Mouse (Mus musculus): ENCODE measurements at regions not wholly inside any gene's neighbourhood (a gene's known extent, or its start where the extent isn't known, plus 50 kb on each side); places are given as distances from the start of the nearest gene placed in this dataset.

DNA sequence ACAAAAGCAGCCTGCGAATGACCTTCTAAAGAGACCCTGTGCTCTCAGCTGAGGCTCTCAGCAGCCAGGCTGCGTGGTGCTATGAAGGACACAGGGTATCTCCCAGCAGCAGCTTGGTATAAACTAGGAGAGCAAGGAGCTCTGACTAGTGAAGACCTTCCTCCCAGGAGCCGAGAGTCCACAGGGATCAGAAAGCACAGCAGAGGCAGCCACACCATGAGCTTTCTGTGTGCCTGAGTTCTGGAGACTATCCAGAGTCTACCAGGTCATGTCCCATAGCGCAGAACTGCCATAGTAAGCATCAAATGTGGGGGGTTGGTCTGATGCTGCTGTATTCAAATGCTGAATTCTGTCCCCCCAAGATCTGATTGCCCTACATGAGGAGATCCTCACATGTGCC lies 124.2 kb upstream of the Dynlrb2 start:
- no peak for DNase-seq (ENCODE audit: extremely low spot score in 1 of 2, low spot score in 1 of 2)

DNA sequence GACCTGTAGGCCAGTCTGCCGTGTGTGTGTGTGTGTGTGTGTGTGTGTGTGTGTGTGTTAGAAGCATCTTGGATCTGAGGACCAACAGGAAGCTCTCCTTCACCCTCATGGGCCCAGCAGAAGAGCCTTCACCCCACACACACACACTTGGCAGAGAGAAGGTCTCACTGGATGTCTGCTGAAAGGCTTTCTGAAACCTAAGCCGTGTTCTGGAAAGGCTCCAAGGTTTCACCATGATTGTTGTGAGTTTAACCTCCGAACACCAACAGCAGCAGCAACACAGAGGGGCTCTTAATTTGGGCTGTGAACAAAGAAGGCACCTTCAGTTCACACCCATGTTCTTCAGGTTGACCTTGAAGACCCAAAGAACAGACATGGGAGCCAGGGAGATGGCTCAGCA lies 124.9 kb upstream of the Dynlrb2 start:
- DNase-seq (ENCODE audit: extremely low spot score in 1 of 2, low spot score in 1 of 2): no peak

DNA sequence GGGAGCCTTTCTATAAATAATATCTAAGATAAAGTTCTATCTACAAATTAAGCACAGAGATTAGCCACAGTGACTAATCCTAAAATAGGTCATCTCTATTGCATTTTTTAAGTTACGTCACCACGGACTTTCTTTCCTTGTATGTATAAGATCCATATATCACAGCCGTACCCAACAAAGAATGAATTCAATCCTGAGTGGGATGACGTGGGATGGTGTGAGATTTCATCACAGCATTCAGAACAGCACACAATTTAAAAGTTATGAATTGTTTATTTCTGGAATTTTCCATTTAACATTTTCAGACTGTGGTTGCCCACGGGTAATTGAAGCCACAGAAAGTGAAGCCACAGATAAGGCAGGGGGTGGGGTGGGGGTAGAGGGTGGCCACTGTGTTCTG lies 129.0 kb upstream of the Dynlrb2 start:
- DNase-seq (ENCODE audit: extremely low spot score in 1 of 2, low spot score in 1 of 2): no peak

DNA sequence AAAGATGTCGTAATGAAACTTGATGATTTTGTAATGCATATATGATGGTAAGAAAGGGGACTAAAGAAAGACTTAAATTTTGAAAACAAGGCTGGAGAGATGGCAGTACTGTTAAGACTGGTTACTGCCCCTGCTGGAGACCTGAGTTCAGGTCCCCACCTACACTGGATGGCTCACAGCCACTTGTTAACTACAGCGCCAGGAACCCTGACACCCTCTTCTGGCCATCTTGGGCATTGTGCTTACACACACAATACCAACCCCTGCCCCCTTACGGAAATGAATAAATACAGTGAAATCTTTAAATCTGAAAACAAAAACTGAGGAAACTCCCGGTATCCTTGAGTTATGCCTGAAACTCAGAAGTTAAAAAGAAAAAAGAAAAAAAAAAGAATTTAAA lies 131.7 kb upstream of the Dynlrb2 start:
- DNase-seq (ENCODE audit: extremely low spot score in 1 of 2, low spot score in 1 of 2): peak in 1 of 2 experiments; percentile 27

DNA sequence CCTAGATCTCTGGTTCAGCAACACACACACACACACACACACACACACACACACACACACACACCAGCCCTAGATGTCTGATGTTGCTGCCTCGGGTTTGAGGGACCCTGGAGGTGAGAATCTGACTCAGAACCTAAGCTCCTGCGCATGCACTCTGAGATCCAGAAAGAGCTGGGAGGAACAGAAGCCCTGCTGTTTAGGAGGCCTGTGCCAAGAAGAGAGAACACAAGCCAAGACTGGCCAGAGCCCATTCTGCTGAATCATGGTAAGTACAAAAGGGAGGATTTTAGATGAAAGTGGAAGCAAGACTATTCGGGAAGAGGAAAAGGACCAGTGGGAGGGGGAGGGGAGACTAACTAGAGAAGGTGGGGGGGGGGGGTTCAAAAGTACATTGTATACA lies 132.2 kb upstream of the Dynlrb2 start:
- peak in 1 of 2 experiments; percentile 50 for DNase-seq (ENCODE audit: extremely low spot score in 1 of 2, low spot score in 1 of 2)

DNA sequence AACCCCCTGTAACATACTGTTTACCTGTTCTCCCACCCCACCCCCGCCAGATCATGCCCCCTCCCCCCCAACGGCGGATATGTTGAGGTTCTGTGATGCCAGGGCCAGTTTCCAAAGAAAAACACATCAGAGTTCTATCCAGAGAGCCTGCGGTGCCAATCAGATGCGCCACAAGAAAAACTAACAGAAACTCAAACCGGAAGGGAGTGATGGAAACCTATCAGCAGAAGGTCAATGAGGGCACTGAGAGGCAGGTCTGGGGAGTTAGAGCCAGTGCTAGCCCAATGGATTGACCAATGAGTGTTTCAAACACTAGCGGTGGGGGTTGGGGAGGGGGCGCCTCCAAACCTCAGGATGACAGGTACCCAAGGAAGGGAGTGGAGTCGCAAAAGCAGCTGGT lies 132.7 kb upstream of the Dynlrb2 start:
- DNase-seq (ENCODE audit: extremely low spot score in 1 of 2, low spot score in 1 of 2): no peak

DNA sequence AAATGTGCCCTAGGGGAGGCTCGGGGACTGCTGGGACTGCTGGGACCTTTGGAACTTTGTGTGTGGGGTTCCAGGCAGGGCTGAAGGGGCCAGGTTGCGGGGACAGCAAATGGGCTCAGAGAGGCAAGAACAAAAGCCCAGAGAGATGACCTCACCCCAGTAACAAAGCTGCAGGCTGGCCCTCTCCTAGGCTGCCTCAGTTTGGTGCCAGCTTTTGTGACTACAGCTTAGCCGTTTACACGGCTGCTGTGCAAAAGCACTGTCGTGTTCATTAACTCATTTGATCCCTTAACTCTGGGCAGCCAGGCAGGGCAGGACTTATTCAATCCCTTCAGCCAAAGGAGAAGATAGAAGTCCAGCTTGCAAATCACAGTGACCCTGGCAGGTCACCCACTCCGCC lies 137.3 kb upstream of the Dynlrb2 start:
- DNase-seq (ENCODE audit: extremely low spot score in 1 of 2, low spot score in 1 of 2): no peak

DNA sequence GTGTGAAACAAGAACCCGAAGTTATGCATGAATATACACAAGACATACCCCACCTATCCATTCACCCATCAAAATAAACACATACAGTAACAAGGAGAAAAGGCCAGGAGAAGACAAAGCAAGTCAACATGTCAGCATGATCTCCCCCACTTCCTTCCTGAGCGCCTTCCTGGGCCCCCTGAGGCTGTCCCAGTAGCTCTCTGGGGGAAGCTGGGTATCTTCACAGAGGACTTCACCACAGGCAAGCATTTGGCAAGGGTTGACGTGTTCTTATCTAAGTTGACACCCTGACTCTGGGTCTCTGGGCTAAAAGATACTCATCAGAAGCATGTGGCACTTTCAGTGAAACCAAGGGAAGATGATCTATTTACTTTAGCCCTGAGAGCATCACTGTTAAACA lies 138.1 kb upstream of the Dynlrb2 start:
- no peak for DNase-seq (ENCODE audit: extremely low spot score in 1 of 2, low spot score in 1 of 2)

DNA sequence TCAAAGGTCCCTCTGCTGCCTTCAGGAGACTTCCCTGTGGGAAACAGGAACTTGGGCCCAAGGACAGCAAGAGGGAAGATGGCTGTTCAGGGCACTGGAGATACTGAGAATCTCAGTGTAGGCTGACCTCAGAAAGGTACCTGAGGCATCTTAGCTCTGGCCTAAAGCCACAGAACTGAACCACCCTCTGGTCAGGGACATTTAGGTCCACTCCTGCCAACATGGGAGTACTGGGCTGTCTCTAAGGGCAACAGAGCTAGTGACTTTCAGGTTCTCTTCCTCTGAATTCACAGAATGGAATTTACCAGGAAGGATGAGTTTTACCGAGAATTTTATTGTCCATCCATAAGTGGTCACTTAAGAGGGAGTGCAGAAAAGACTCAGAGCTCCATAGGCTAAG lies 140.0 kb upstream of the Dynlrb2 start:
- DNase-seq (ENCODE audit: extremely low spot score in 1 of 2, low spot score in 1 of 2): no peak

DNA sequence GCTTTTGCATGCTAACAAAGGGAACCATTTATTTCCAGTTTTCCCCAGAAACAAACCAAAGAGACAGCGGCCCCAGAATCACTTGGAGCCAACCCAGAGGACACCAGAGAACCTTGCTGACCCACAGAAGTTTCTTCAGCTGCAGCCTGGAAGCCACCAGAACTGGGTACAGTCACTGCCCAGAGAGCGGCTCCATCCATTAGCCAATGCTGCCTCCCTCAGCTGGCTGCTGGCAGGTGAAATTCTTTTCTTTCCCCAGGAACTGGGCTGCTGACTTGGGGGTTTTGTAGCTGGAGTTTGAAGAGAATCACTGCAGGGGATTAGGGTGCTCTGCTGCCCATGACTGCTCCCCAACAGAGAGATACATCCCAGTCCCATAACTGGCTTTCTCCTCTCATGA lies 140.6 kb upstream of the Dynlrb2 start:
- DNase-seq (ENCODE audit: extremely low spot score in 1 of 2, low spot score in 1 of 2): peak in 1 of 2 experiments; percentile 24

DNA sequence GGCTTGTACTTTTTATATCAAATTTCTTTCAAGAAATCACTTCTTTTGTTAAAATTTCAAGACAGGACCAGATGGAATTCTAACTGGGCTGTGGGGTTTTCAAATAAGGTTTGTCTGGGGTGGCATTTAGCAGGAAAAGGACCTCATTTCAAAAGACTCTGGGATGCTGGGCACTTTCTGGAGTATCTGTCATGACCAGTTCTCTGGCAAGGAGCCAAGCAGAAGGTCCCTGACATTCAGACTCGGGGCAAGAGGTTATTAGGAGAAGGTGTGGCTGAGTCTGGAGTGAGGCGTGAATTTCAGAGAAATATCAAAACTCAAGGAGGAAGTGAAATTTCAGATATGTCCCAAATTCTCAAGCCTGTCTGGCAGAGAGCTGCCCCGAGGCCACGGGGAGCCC lies 142.4 kb upstream of the Dynlrb2 start:
- DNase-seq (ENCODE audit: extremely low spot score in 1 of 2, low spot score in 1 of 2): no peak

DNA sequence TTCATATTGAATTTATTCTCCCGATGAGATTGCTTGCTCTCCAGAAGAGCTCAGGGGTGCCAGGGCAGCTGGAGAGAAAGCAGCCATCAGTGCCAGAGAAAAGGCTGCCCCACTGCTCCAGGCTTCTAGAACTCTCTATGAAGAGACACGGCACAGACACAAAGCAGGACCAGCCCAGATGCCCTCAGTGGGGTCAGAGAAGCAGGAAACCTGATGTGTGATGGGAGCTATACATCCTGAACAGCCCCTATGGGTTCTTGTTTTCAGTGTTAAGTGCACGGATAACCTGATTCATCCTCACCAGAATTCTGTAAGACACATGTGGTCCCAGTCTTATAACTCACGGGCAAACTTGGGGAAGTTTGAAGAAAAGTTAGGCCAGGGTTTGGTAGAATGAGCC lies 145.0 kb upstream of the Dynlrb2 start:
- DNase-seq (ENCODE audit: extremely low spot score in 1 of 2, low spot score in 1 of 2): no peak

DNA sequence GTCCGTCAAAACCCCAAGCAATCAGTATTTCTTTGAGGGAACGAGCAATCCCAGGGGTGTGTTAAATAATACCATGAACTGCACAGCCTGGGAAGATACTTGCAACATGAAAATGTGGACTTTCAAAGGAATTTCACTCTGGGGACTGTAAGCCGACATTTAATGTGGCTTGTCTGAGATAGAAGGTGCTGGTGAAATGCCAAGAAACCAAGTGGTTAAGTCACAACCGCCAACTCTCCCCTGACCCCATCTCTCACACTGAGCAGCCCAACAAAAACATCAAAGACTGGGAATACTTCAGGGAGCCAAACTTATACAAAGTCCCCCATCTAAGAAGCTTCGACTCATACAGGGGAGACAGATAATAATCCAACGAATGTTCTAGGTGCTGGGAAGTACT lies 150.0 kb upstream of the Dynlrb2 start:
- no peak for DNase-seq (ENCODE audit: extremely low spot score in 1 of 2, low spot score in 1 of 2)

DNA sequence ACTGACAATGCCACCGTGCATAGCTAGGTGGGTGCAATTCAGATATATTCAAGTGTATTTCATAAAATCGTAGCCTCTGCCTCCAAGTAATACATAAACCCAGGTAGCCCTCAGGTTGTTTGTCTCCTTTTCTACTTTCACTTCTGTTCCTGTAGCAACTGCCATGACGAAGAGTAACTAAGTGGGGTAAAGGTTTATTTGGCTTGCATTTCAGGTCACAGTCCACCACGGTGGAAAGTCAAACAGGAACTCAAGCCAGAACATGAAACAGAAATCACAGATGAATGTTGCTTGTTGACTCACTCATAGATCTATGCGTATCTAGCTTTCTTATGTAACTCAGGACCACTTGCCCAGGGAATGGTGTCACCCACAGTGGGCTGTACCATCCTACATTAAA lies 150.9 kb upstream of the Dynlrb2 start:
- DNase-seq (ENCODE audit: extremely low spot score in 1 of 2, low spot score in 1 of 2): no peak

DNA sequence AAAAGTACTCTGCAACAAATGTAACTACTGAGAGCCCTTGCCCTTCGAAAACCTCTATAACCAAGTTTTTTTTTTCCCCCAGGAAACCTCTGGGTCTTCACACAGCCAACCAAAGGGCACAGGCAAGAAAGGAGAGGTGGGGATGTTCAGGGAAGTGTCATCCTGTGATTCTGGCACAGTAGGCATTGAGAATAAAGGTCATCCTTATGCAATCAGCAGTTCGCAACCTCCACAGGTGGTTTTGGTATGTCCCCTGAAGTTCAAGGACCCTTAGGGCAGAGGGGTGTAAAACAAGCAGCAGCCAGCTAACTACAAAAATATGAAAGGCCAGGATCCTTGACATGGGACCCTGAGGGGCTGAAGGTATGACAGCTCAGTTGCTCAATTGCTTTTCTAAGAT lies 152.1 kb upstream of the Dynlrb2 start:
- no peak for DNase-seq (ENCODE audit: extremely low spot score in 1 of 2, low spot score in 1 of 2)

DNA sequence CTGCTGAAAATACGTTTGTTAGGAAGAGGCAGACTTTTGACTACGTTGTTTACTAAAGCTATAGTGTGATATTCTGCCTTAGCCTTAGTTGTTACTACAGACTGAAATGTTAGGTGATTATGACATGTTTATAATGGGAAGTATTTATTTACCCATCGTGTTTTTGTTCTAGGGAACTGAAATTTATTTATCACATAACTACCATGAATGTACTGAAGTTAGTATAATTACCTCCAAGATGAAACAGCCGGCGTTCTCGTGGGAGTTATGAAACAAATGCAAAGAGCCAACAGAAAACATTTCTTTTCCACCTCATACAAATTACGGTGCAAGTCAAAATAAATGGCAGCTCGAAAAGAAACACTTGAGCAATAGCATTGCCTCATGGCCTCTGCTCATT lies 155.8 kb upstream of the Dynlrb2 start:
- no peak for DNase-seq (ENCODE audit: extremely low spot score in 1 of 2, low spot score in 1 of 2)

DNA sequence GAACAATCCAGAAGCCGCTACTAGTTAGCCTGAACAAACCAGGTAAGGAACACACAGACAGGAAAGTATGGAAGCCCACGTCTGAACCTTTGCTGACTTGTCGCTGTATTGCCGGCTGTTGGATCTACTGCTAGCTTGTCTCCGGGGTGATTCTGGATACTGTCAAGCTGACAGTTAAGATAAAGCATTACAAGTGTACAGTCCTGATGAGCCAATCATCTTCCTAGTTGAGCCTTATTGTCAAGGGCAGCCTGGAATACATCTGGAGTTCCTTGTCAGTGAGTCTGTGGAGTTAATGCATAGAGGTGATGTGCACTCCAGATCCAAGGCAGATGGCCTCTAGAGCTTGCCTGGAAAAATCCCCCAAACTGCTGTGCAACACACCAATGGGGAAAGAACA lies 157.8 kb upstream of the Dynlrb2 start:
- DNase-seq (ENCODE audit: extremely low spot score in 1 of 2, low spot score in 1 of 2): no peak

DNA sequence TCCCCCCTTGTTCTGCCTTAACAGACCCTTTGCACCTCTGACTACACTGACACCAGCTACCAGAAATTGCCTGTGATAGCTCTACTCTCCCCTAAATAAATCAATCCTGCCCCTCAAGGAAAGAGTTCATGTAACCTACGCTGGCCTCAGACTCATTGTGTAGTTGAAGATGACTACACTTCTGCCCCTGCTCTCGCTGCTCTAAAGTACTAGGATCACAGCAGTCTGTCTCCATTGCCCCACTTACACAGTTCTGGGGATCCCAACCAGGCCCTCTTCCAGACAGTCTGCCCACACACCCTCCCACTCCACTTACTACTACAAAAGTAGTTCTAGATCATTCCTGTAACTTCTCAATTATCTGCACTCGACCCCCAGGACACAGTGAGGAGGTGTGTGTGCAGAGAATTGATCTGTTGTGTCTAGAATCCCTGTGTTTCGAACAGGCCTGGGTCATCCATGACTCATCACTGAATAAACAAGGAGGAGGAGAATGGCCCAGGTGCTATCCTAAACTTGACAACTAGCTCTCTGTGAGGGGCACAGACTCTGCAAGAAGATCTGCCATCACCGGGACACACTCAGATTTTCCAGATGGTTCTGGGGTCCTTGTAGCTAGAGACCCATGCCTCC lies 160.1 kb upstream of the Dynlrb2 start:
- no peak for DNase-seq (ENCODE audit: extremely low spot score in 1 of 2, low spot score in 1 of 2)

DNA sequence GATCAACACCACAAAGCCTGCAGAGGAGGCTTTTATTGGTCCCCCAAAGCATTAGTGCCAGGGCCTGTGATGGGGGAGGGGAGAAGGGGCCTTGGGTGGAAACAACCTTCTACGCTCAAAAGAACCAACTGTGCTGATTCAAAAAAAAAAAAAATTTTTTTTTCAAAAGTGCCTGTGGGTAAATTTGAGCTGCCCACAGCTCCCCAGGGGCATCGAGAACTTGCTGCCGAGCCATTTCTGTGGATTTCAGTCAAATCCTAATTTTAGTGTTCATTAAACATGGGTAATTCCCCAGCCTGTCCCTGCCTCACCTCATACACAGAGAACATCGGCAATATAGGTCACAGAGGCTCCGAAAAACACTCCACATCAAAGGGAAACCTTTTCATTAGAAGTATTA lies 161.2 kb upstream of the Dynlrb2 start:
- no peak for DNase-seq (ENCODE audit: extremely low spot score in 1 of 2, low spot score in 1 of 2)

DNA sequence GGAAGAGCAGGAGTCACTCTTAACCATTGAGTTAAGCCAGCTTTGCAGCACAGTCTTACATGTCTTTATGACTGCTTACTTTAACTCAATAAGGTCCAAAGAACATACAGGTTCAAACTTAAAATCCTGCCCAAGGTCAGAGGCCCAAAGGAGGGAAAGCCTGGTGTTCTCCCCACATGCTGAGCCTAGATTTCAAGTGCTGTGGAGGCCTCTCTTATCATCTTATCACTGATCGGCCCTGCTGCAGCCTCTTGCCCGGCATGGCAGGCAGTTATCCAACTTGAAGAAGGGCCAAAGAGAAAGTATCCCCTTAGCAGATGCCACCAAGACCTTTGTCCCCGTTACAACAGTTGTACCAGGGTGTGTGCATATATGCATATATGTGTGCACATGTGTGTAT lies 170.0 kb upstream of the Dynlrb2 start:
- DNase-seq (ENCODE audit: extremely low spot score in 1 of 2, low spot score in 1 of 2): no peak

DNA sequence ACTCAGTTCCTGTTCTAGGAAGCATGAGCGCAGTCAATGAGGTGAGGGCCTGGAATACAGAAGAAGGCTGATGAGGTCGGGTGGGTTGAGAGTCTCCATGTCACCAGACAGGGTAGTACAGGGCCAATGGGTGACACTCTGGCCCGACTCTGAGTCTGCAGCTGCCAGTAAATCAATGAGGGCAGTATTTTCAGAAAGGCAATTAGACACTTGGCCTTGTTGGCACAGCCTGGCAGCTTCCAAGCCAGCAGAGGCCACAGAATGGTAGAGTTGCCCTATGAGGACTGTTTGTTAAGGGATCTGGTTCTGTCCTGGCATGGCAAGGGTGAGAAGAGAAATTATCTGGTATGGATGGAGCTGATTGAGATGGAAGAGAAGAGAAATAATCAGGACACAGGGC lies 170.7 kb upstream of the Dynlrb2 start:
- DNase-seq (ENCODE audit: extremely low spot score in 1 of 2, low spot score in 1 of 2): no peak

DNA sequence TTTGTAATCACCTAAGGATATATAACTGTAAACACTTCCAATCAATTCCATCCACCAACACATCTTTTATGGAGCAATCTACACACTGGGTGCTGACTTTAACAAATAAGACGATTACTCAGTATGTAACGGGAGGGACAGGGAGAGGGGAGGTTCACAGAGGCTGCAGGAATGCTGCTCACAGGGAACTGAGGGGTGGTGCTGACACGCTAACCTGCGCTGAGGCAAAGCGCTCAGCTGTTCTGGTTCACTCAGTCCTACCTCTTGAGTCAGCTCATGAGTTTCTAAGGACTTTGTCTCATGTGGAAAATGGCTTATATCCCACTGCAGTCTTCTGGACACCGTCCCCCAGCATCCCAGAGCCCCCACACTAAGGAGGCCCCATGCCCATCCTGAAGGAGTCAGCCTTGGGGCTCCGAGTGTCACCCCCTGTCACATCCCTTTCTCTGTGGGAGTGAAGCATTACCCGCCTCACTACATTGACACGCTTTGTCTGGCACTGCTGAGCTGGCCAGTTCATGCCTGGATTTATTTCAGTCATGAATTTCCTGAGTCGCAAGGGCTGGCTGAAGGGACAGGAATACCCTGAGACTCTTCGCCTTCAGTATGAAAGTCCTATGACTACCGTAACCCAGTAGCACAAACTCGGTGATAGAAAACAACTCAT lies 184.6 kb upstream of the Dynlrb2 start:
- DNase-seq (ENCODE audit: extremely low spot score in 1 of 2, low spot score in 1 of 2): no peak

DNA sequence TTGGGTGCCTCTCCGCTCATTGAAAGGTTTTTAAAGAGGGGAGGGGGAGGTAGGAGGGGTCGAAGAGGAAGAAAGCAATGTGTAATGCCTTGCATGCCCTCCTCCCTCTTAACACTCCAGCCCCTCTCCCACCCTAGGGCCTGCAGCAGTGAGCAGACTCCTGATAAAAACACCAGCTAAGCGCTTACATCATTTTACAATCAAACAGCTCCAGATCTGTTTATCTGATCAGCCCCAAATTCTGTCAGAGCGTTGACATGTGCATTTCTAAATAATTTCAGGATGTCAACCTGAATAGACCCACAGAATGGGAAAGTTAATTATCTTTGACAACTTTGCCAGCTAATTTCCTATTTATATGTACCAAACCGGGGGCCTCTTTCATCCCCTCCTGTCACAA lies 189.4 kb upstream of the Dynlrb2 start:
- DNase-seq (ENCODE audit: extremely low spot score in 1 of 2, low spot score in 1 of 2): no peak
